Mouse (Mus musculus): ENCODE data around the gene Dnah14.

DNA sequence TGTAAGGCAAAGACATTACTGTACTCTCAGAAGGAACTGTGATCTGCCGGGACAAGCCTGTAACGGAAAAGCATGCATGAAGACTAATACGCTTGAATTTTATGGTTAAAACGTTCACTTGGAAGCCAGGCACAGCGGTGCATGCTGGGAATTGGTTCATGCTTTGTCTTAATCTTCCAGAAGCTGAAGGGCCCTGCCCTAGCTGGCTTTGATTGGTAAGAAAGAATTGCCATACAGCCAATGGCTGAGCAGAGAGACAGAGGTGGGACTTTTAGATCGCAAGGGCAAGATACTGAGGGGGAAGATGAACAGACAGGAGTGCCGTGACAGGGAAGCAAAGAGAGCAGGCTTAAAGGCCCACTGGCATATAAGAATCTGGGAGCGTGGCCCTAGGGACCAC lies 6.8 kb downstream of the Dnah14 start:
- TF ChIP-seq JUND (conservative IDR thresholded peaks at IDR 0.05; ENCODE audit: low read depth, low read length) (no peak), CTCF (conservative IDR thresholded peaks at IDR 0.05 in 1 of 2, IDR thresholded peaks at IDR 0.05 in 1 of 2; ENCODE audit: low read depth in 2 of 2, low read length in 2 of 2) (no peak), POLR2A (IDR thresholded peaks at IDR 0.05; ENCODE audit: low read depth, low read length) (no peak; the same call in 1 of the 2 replicates), UBTF (IDR thresholded peaks at IDR 0.05; ENCODE audit: low read depth, low read length) (no peak), POLR2AphosphoS2 (IDR thresholded peaks at IDR 0.05; ENCODE audit: low read depth, low read length) (no peak), TCF12 (IDR thresholded peaks at IDR 0.05; ENCODE audit: low read depth, low read length) (no peak), CHD2 (IDR thresholded peaks at IDR 0.05; ENCODE audit: low read length) (no peak), MAFK (IDR thresholded peaks at IDR 0.05; ENCODE audit: insufficient replicate concordance, low read length) (no peak), MAZ (IDR thresholded peaks at IDR 0.05; ENCODE audit: low read depth, low read length) (no peak), ZKSCAN1 (IDR thresholded peaks at IDR 0.05; ENCODE audit: borderline replicate concordance, low read depth, low read length) (no peak), SIN3A (IDR thresholded peaks at IDR 0.05; ENCODE audit: low read length) (no peak), HCFC1 (IDR thresholded peaks at IDR 0.05; ENCODE audit: low read depth, low read length) (no peak)

All from CH12.LX (cell line).